Mouse (Mus musculus) stomach, postnatal 0 days (tissue): ENCODE measurements around the gene Tmed10. TPM values are rescaled to one million over a fixed set of nuclear protein-coding genes. Genes with fewer than 3 reads are reported as not detected.

Experiments used
- ATAC-seq: fragments of 200-750 bp; cut with Nextera tagmentation; 2 replicates; pipeline ENCODE4 v1.8.0; 2017; ENCODE audit not compliant: low FRiP score, low TSS enrichment
- DNase-seq: peaks from one replicate; pipeline ENCODE4 v3.0.0-alpha.2; 2016; ENCODE audit warnings: low spot score
- H3K27ac ChIP-seq: fragments of 300-500 bp; sonication (generic); replicated peaks from 2 replicates; pipeline ENCODE4 v1.5.1; 2014; ENCODE audit warnings: mild to moderate bottlenecking, control low read depth
- H3K27me3 ChIP-seq: fragments of 300-500 bp; sonication (generic); 2 replicates; pipeline ENCODE4 v1.6.1; 2014; ENCODE audit warnings: low read length; ENCODE audit not compliant: control insufficient read depth, insufficient read depth
- H3K36me3 ChIP-seq: fragments of 300-500 bp; sonication (generic); 2 replicates; pipeline ENCODE4 v1.6.1; 2014; ENCODE audit warnings: low read length, mixed read lengths; ENCODE audit not compliant: control insufficient read depth, insufficient read depth
- H3K4me1 ChIP-seq: fragments of 300-500 bp; sonication (generic); replicated peaks from 2 replicates; pipeline ENCODE4 v1.6.1; 2014; ENCODE audit warnings: antibody characterized with exemption; ENCODE audit not compliant: control insufficient read depth, insufficient read depth
- H3K4me2 ChIP-seq: fragments of 300-500 bp; sonication (generic); replicated peaks from 2 replicates; pipeline ENCODE4 v1.6.1; 2014; ENCODE audit warnings: low read depth, mild to moderate bottlenecking, control low read depth, moderate library complexity
- H3K4me3 ChIP-seq: fragments of 300-500 bp; sonication (generic); 2 replicates; pipeline ENCODE4 v1.5.1; 2014; ENCODE audit warnings: low read depth, low read length, control low read depth
- H3K9ac ChIP-seq: fragments of 300-500 bp; sonication (generic); 2 replicates; pipeline ENCODE4 v1.6.1; 2014; ENCODE audit warnings: mild to moderate bottlenecking, low read length, control low read depth, mixed read lengths
- H3K9me3 ChIP-seq: fragments of 300-500 bp; sonication (generic); 2 replicates; pipeline ENCODE4 v1.6.1; 2016; ENCODE audit warnings: low read length; ENCODE audit not compliant: control insufficient read depth
- CTCF ChIP-seq: IDR thresholded peaks from 2 replicates; pipeline ENCODE4 v1.5.1; 2016; ENCODE audit warnings: antibody characterized with exemption, low read depth, mild to moderate bottlenecking, moderate library complexity
- EP300 ChIP-seq: optimal IDR thresholded peaks from 2 replicates; pipeline ENCODE3; 2016; ENCODE audit warnings: antibody characterized with exemption
- WGBS: fragments of 180-500 bp; shearing (Covaris S2); extraction: QIAGEN DNeasy Blood & Tissue Kit; methylation state at CpG from one replicate; pipeline ENCODE4 v1.1.7; 2014; 5-methylcytosine and 5-hydroxymethylcytosine counted together
- polyA plus RNA-seq: library from polyadenylated mRNA; unstranded; fragments of >200 nt; fragmentation: Nextera tagmentation; extraction: Ambion mirVana; gene quantifications from 2 replicates; pipeline ENCODE4 v1.2.1, GENCODE M21; 2015

The Tmed10 gene
- polyA plus RNA-seq, 1 experiment from 2014 or later = 370 TPM

GRCm38 (mm10) chr12:85337567-85338311, 36.9 kb downstream of the Tmed10 start:
- Histone ChIP-seq H3K27me3 (no peaks in the 10 kb centered on the region), H3K4me1 (0 out of 2 replicates have a peak, but pooled peaks cover 2% of the 10 kb centered on the region), H3K4me2 (peak overlapping the region; percentile 78), H3K4me3 (peak overlapping the region; percentile 95; the same call in 1 of the 2 replicates), H3K36me3 (peaks cover 5% of the 10 kb centered on the region; the same call in 1 of the 2 replicates), H3K27ac (no peak overlapping the region), H3K9ac (no peak overlapping the region), H3K9me3 (no peaks in the 10 kb centered on the region)
- DNase-seq (no peak), ATAC-seq (no peak)
- 60% methylated on average over 6 of the region's 6 CpGs for WGBS
- no peak for TF ChIP-seq CTCF
- TF ChIP-seq EP300 = no peak

GRCm38 (mm10) chr12:85330153-85330552, 44.5 kb downstream of the Tmed10 start:
- WGBS = 74% methylated on average over 7 of the region's 7 CpGs
- Histone ChIP-seq H3K27ac (no peak overlapping the region), H3K36me3 (peaks cover 10% of the 10 kb centered on the region; the same call in 1 of the 2 replicates), H3K9me3 (no peaks in the 10 kb centered on the region), H3K4me1 (no peaks in the 10 kb centered on the region), H3K4me2 (no peak overlapping the region), H3K9ac (no peak overlapping the region), H3K27me3 (no peaks in the 10 kb centered on the region), H3K4me3 (no peak overlapping the region)
- TF ChIP-seq EP300 (no peak), CTCF (no peak)
- ATAC-seq (peak; percentile 66), DNase-seq (no peak)

- 84% methylated on average over 3 of the region's 3 CpGs for WGBS
- TF ChIP-seq EP300 (no peak), CTCF (no peak)
- H3K36me3 ChIP-seq = peaks cover 36% of the 10 kb centered on the region
Measured at GRCm38 (mm10) chr12:85308651-85309050, 66.0 kb downstream of the Tmed10 start.

GRCm38 (mm10) chr12:85305247-85305892, 69.3 kb downstream of the Tmed10 start:
- Histone ChIP-seq H3K4me1 (no peaks in the 10 kb centered on the region), H3K9ac (no peak overlapping the region), H3K27me3 (no peaks in the 10 kb centered on the region), H3K9me3 (no peaks in the 10 kb centered on the region), H3K4me3 (peak overlapping the region; percentile 17; the same call in 1 of the 2 replicates), H3K36me3 (peaks cover 45% of the 10 kb centered on the region), H3K27ac (peak overlapping the region; percentile 63), H3K4me2 (peak overlapping the region; percentile 39)
- ATAC-seq = peak; percentile 72
- TF ChIP-seq CTCF (peak; percentile 100), EP300 (no peak)
- WGBS = 39% methylated on average over 16 of the region's 16 CpGs
- peak; percentile 84 for DNase-seq

More at GRCm38 (mm10) chr12:85308651-85309050, 66.0 kb downstream of the Tmed10 start:
- DNase-seq (no peak), ATAC-seq (no peak)
- Histone ChIP-seq H3K4me3 (no peak overlapping the region), H3K4me1 (no peaks in the 10 kb centered on the region), H3K27me3 (no peaks in the 10 kb centered on the region), H3K9me3 (no peaks in the 10 kb centered on the region), H3K27ac (no peak overlapping the region), H3K9ac (no peak overlapping the region), H3K4me2 (no peak overlapping the region)

GRCm38 (mm10) chr12:85304725-85305124, 69.9 kb downstream of the Tmed10 start:
- no peak for DNase-seq
- Histone ChIP-seq H3K4me3 (no peak overlapping the region), H3K27me3 (no peaks in the 10 kb centered on the region), H3K36me3 (peaks cover 43% of the 10 kb centered on the region), H3K9me3 (no peaks in the 10 kb centered on the region), H3K27ac (no peak overlapping the region), H3K4me1 (no peaks in the 10 kb centered on the region), H3K4me2 (no peak overlapping the region), H3K9ac (no peak overlapping the region)
- 59% methylated on average over 4 of the region's 4 CpGs for WGBS
- no peak for ATAC-seq
- TF ChIP-seq EP300 (no peak), CTCF (0 out of 2 replicates have a peak, but pooled peaks have one; percentile 1)

GRCm38 (mm10) chr12:85303256-85303655, 71.4 kb downstream of the Tmed10 start:
- H3K9ac ChIP-seq = no peak overlapping the region
- H3K27ac ChIP-seq = no peak overlapping the region
- no peaks in the 10 kb centered on the region for H3K27me3 ChIP-seq
- no peaks in the 10 kb centered on the region for H3K9me3 ChIP-seq
- H3K4me1 ChIP-seq = no peaks in the 10 kb centered on the region
- H3K36me3 ChIP-seq = peaks cover 32% of the 10 kb centered on the region
- TF ChIP-seq EP300 (no peak), CTCF (no peak)
- WGBS = 46% methylated on average over 2 of the region's 2 CpGs
- no peak overlapping the region for H3K4me3 ChIP-seq
- no peak for ATAC-seq
- H3K4me2 ChIP-seq = no peak overlapping the region
- no peak for DNase-seq
